Mouse (Mus musculus): Measurements from ENCODE around the gene Hydin.

- TF ChIP-seq POLR2A (IDR thresholded peaks at IDR 0.05; ENCODE audit: low read depth, low read length), result no peak
- no peak for TF ChIP-seq CTCF (IDR thresholded peaks at IDR 0.05; ENCODE audit: borderline replicate concordance, insufficient read depth, low read length)
Measured at GRCm38 (mm10) chr8:110266741-110267140, at the start of gene Hydin.

Data from embryonic fibroblast, embryonic 13.5 days (primary cell).